Mouse (Mus musculus) brain, embryonic 14.5 days (tissue): Measurements from ENCODE around the gene Ephb4.

ENCODE experiments used
- CTCF ChIP-seq: fragments of 200-500 bp; IDR thresholded peaks from 2 replicates; pipeline ENCODE4 v1.5.1; 2012; ENCODE audit warnings: inconsistent platforms, mild to moderate bottlenecking, moderate library complexity, borderline replicate concordance; ENCODE audit not compliant: insufficient read depth, insufficient read length; ENCODE audit errors: extremely low read depth
- POLR2A ChIP-seq: fragments of 200-500 bp; IDR thresholded peaks from 2 replicates; pipeline ENCODE4 v1.6.1; 2012; ENCODE audit warnings: mild to moderate bottlenecking, inconsistent platforms, borderline replicate concordance; ENCODE audit not compliant: poor library complexity, insufficient read depth, insufficient read length, severe bottlenecking; ENCODE audit errors: extremely low read depth

DNA sequence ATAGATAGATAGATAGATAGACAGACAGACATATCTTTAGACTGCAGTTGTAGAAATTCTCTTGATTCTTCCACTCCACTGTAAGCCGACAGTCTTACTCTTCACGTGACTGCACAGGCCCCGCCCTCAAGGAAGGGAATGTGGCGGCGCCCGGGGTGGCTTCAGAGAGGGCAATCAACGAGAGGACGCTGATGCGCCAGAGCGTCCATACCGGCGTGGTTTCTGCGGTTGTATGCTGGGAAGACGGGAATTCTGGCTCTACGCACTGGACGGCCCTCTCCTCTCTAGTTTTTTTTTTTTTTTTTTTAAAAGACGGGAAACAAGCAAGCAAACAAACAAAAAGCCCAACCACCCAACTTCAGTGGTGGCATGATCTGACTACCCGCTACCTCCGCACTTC lies 11.7 kb upstream of the Ephb4 start:
- TF ChIP-seq POLR2A (peak; percentile 24; the same call in 1 of the 2 replicates), CTCF (no peak)
